Mouse (Mus musculus): ENCODE measurements around the gene Cdcp1. TPM values are rescaled to one million over a fixed set of nuclear protein-coding genes. Genes with fewer than 3 reads are reported as not detected.

Cdcp1 gene
- polyA plus RNA-seq, 1 experiment from 2014 or later, result 0.73 TPM

- Histone ChIP-seq H3K4me3 (replicated peaks) (no peak overlapping the region), H3K9ac (no peak overlapping the region), H3K4me1 (no peaks in the 10 kb centered on the region), H3K4me2 (no peak overlapping the region), H3K27me3 (no peaks in the 10 kb centered on the region), H3K9me3 (no peaks in the 10 kb centered on the region), H3K36me3 (replicated peaks) (no peaks in the 10 kb centered on the region), H3K27ac (no peak overlapping the region)
- WGBS, result 60% methylated on average over 2 of the region's 2 CpGs
- no peak for ATAC-seq (ENCODE audit: low FRiP score)
These were observed 9.3 kb downstream of the Cdcp1 start for GRCm38 (mm10) chr9:123206526-123206925.

- H3K27me3 ChIP-seq, result no peaks in the 10 kb centered on the region
- no peaks in the 10 kb centered on the region for H3K4me1 ChIP-seq
- no peak overlapping the region for H3K9ac ChIP-seq
- no peak overlapping the region for H3K27ac ChIP-seq
- no peak overlapping the region for H3K4me3 ChIP-seq (replicated peaks)
- no peak overlapping the region for H3K4me2 ChIP-seq
- 72% methylated on average over 3 of the region's 3 CpGs for WGBS
- H3K9me3 ChIP-seq, result no peaks in the 10 kb centered on the region
- no peaks in the 10 kb centered on the region for H3K36me3 ChIP-seq (replicated peaks)
- ATAC-seq (ENCODE audit: low FRiP score), result no peak
These were observed 15.7 kb downstream of the Cdcp1 start for GRCm38 (mm10) chr9:123200116-123200515.

- ATAC-seq (ENCODE audit: low FRiP score), result no peak
- H3K27me3 ChIP-seq, result no peaks in the 10 kb centered on the region
- H3K9me3 ChIP-seq, result no peaks in the 10 kb centered on the region
- no peaks in the 10 kb centered on the region for H3K36me3 ChIP-seq (replicated peaks)
- no peak overlapping the region for H3K4me2 ChIP-seq
- H3K27ac ChIP-seq, result no peak overlapping the region
- H3K9ac ChIP-seq, result no peak overlapping the region
- no peak overlapping the region for H3K4me3 ChIP-seq (replicated peaks)
- 91% methylated on average over 2 of the region's 2 CpGs for WGBS
- H3K4me1 ChIP-seq, result no peaks in the 10 kb centered on the region
These were observed 27.6 kb downstream of the Cdcp1 start for GRCm38 (mm10) chr9:123188271-123188670.

- WGBS, result 98% methylated on average over 5 of the region's 5 CpGs
- ATAC-seq (ENCODE audit: low FRiP score), result no peak
- H3K9me3 ChIP-seq, result no peaks in the 10 kb centered on the region
- H3K9ac ChIP-seq, result no peak overlapping the region
- no peak overlapping the region for H3K27ac ChIP-seq
- H3K36me3 ChIP-seq (replicated peaks), result no peaks in the 10 kb centered on the region
- no peak overlapping the region for H3K4me3 ChIP-seq (replicated peaks)
- no peak overlapping the region for H3K4me2 ChIP-seq
- H3K4me1 ChIP-seq, result no peaks in the 10 kb centered on the region
- H3K27me3 ChIP-seq, result no peaks in the 10 kb centered on the region
These were observed 28.2 kb downstream of the Cdcp1 start for GRCm38 (mm10) chr9:123187589-123187988.

- no peak overlapping the region for H3K27ac ChIP-seq
- H3K9me3 ChIP-seq, result no peaks in the 10 kb centered on the region
- 84% methylated on average over 5 of the region's 5 CpGs for WGBS
- no peak overlapping the region for H3K4me3 ChIP-seq (replicated peaks)
- no peaks in the 10 kb centered on the region for H3K36me3 ChIP-seq (replicated peaks)
- H3K9ac ChIP-seq, result no peak overlapping the region
- H3K4me1 ChIP-seq, result no peaks in the 10 kb centered on the region
- no peaks in the 10 kb centered on the region for H3K27me3 ChIP-seq
- no peak for ATAC-seq (ENCODE audit: low FRiP score)
- H3K4me2 ChIP-seq, result no peak overlapping the region
These were observed 29.7 kb downstream of the Cdcp1 start for GRCm38 (mm10) chr9:123186151-123186550.

GRCm38 (mm10) chr9:123185546-123185945 lies 30.3 kb downstream of the Cdcp1 start:
- H3K4me1 ChIP-seq, result no peaks in the 10 kb centered on the region
- H3K27me3 ChIP-seq, result no peaks in the 10 kb centered on the region
- no peak overlapping the region for H3K27ac ChIP-seq
- no peaks in the 10 kb centered on the region for H3K36me3 ChIP-seq (replicated peaks)
- no peaks in the 10 kb centered on the region for H3K9me3 ChIP-seq
- ATAC-seq (ENCODE audit: low FRiP score), result no peak
- no peak overlapping the region for H3K4me3 ChIP-seq (replicated peaks)
- H3K9ac ChIP-seq, result no peak overlapping the region
- 69% methylated on average over 2 of the region's 2 CpGs for WGBS
- no peak overlapping the region for H3K4me2 ChIP-seq

GRCm38 (mm10) chr9:123183226-123183625 lies 32.6 kb downstream of the Cdcp1 start:
- no peaks in the 10 kb centered on the region for H3K9me3 ChIP-seq
- H3K27ac ChIP-seq, result no peak overlapping the region
- H3K9ac ChIP-seq, result no peak overlapping the region
- H3K27me3 ChIP-seq, result no peaks in the 10 kb centered on the region
- ATAC-seq (ENCODE audit: low FRiP score), result no peak
- H3K4me2 ChIP-seq, result no peak overlapping the region
- WGBS, result 88% methylated on average over 8 of the region's 8 CpGs
- no peak overlapping the region for H3K4me3 ChIP-seq (replicated peaks)
- H3K36me3 ChIP-seq (replicated peaks), result no peaks in the 10 kb centered on the region
- no peaks in the 10 kb centered on the region for H3K4me1 ChIP-seq

- no peaks in the 10 kb centered on the region for H3K36me3 ChIP-seq (replicated peaks)
These were observed 35.8 kb downstream of the Cdcp1 start for GRCm38 (mm10) chr9:123180003-123180402.

GRCm38 (mm10) chr9:123177380-123178048 lies 38.3 kb downstream of the Cdcp1 start:
- Histone ChIP-seq H3K27ac (no peak overlapping the region), H3K36me3 (replicated peaks) (no peaks in the 10 kb centered on the region), H3K4me3 (replicated peaks) (no peak overlapping the region), H3K4me2 (no peak overlapping the region), H3K27me3 (no peaks in the 10 kb centered on the region), H3K9me3 (no peaks in the 10 kb centered on the region), H3K9ac (no peak overlapping the region), H3K4me1 (peaks cover 8% of the 10 kb centered on the region)
- no peak for ATAC-seq (ENCODE audit: low FRiP score)
- WGBS, result 85% methylated on average over 9 of the region's 9 CpGs

More at GRCm38 (mm10) chr9:123180003-123180402, 35.8 kb downstream of the Cdcp1 start:
- no peak overlapping the region for H3K4me3 ChIP-seq (replicated peaks)
- no peak overlapping the region for H3K4me2 ChIP-seq
- H3K4me1 ChIP-seq, result no peaks in the 10 kb centered on the region
- 95% methylated on average over 6 of the region's 6 CpGs for WGBS
- H3K9me3 ChIP-seq, result no peaks in the 10 kb centered on the region
- ATAC-seq (ENCODE audit: low FRiP score), result no peak
- H3K27me3 ChIP-seq, result no peaks in the 10 kb centered on the region
- no peak overlapping the region for H3K27ac ChIP-seq
- no peak overlapping the region for H3K9ac ChIP-seq

GRCm38 (mm10) chr9:123174356-123174755 lies 41.5 kb downstream of the Cdcp1 start:
- Histone ChIP-seq H3K27ac (no peak overlapping the region), H3K36me3 (replicated peaks) (no peaks in the 10 kb centered on the region), H3K4me1 (peaks cover 8% of the 10 kb centered on the region), H3K9me3 (no peaks in the 10 kb centered on the region), H3K4me2 (no peak overlapping the region), H3K9ac (no peak overlapping the region), H3K27me3 (no peaks in the 10 kb centered on the region), H3K4me3 (replicated peaks) (no peak overlapping the region)
- ATAC-seq (ENCODE audit: low FRiP score), result no peak
- 13% methylated on average over 4 of the region's 4 CpGs for WGBS

GRCm38 (mm10) chr9:123173760-123174159 lies 42.1 kb downstream of the Cdcp1 start:
- Histone ChIP-seq H3K4me1 (peaks cover 8% of the 10 kb centered on the region), H3K4me2 (no peak overlapping the region), H3K27ac (no peak overlapping the region), H3K9me3 (no peaks in the 10 kb centered on the region), H3K4me3 (replicated peaks) (no peak overlapping the region), H3K27me3 (no peaks in the 10 kb centered on the region), H3K36me3 (replicated peaks) (no peaks in the 10 kb centered on the region), H3K9ac (no peak overlapping the region)
- ATAC-seq (ENCODE audit: low FRiP score), result no peak
- WGBS, result 86% methylated on average over 6 of the region's 6 CpGs

- no peak for ATAC-seq (ENCODE audit: low FRiP score)
- 84% methylated on average over 3 of the region's 3 CpGs for WGBS
These were observed 49.9 kb downstream of the Cdcp1 start for GRCm38 (mm10) chr9:123165781-123166443.

More at GRCm38 (mm10) chr9:123165781-123166443, 49.9 kb downstream of the Cdcp1 start:
- no peak overlapping the region for H3K4me3 ChIP-seq (replicated peaks)
- H3K9ac ChIP-seq, result no peak overlapping the region
- H3K4me1 ChIP-seq, result no peaks in the 10 kb centered on the region
- no peaks in the 10 kb centered on the region for H3K36me3 ChIP-seq (replicated peaks)
- no peaks in the 10 kb centered on the region for H3K27me3 ChIP-seq
- no peak overlapping the region for H3K4me2 ChIP-seq
- H3K27ac ChIP-seq, result no peak overlapping the region
- no peaks in the 10 kb centered on the region for H3K9me3 ChIP-seq

All from forebrain, embryonic 12.5 days (tissue).